Mouse (Mus musculus): ENCODE measurements around the gene Ap4e1.

DNA sequence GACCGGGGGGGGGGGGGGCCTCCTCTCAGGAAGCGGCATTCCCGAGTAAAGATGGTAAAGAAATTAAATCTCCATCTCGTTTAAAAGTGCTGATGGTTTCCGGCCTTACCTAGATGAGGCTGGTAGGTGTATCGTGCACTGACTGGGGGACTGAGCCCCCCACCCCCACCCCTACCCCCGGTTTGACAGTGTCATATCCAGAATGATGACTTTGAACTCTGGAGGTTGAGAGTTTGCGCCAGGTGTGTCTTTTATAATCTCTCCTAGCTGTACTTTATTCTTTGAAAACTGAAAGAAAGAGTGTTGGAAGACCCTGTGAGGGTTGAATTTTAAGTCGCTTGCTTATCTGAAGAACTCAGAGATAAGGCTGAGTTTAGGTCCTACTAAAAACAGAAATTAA is 62.4 kb downstream of the Ap4e1 start:
- TF ChIP-seq GATA1 (IDR thresholded peaks at IDR 0.05; ENCODE audit: borderline replicate concordance, low read length) (no peak), FLI1 (IDR thresholded peaks at IDR 0.05; ENCODE audit: low read length) (no peak)
